Mouse (Mus musculus) CD4-positive, CD25-positive, alpha-beta regulatory T cell, adult 4 months (primary cell): Measurements from ENCODE around the gene Ccdc40. TPM values are rescaled to one million over a fixed set of nuclear protein-coding genes. Genes with fewer than 3 reads are reported as not detected.

Experiments used
- ATAC-seq: one replicate; pipeline ENCODE4 v1.8.0; 2017
- polyA plus RNA-seq, 2 experiments: library from polyadenylated mRNA; unstranded; fragments of 100-300 nt; shearing (Covaris generic); gene quantifications; one replicate each; pipeline ENCODE4 v1.2.1; 2017

The Ccdc40 gene
- polyA plus RNA-seq, 2 experiments from 2014 or later, result 2.9 to 3.6 TPM

DNA sequence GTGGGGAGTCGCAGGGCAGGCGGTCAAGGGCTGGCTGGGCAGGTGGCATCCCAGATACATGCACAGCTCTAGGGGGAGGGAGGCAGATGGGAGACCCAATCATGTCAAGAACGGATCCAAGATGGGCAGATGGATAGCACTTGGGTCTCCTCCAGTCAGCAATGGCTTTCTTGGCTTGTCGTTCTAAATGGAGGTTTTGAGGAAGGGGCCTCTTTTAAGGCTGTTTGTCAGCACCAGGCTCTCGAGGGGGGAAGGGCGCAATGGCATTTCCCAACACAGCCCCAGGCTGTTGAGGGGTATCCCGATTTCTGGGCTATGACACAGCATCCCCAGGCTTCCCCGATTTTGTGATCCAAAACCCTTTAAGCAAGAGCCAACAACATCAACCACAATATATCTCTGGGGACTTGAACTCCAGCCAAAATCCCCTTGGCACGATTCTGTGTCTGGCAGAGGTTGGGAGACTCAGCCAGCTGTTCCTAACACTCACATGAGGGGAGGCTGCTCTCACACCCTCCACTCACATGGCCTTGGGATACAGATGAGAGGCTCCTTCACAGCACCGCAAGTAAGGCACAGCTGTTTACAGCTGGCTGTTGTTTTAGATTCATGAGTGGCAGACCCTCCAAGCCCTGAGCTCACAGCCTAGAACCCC lies 18.9 kb upstream of the Ccdc40 start:
- ATAC-seq, result no peak

DNA sequence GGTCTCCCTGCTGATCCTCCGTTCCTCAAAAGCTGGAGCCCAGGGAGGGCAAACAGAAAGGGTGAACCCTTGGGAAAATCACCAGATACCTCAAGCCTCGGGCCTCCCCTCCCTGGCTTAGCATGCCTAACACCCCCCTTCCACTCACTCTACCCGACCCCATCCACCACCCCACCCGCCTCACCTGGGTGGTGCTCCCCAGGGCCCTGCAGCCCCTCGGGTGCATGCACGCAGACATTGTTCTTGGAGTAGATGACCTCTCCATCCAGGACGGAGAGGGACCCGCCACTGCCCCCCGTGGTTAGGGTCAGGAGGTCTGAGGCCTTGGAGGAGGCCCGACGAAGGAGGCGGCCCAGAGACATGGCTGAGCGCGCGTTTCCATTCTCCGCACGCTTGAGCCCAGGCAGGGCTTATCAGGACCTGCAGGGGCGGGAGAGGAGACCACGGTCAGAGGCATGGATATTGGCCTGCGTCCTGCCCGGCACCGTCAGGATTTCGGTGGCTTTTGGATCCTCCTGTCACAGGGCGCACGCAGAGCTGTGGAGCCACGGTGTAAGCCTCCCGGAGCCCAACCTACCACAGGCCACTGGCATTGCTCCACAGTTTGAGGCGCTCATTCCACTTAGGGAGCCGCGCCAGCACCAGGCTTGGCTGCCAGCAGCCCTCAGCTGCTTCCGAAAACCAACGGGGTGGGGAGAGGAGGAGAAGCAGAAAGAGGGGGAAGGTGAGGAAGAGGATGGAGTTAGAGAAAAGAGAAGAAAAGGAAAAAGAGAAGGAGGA lies 17.9 kb upstream of the Ccdc40 start:
- ATAC-seq, result no peak

DNA sequence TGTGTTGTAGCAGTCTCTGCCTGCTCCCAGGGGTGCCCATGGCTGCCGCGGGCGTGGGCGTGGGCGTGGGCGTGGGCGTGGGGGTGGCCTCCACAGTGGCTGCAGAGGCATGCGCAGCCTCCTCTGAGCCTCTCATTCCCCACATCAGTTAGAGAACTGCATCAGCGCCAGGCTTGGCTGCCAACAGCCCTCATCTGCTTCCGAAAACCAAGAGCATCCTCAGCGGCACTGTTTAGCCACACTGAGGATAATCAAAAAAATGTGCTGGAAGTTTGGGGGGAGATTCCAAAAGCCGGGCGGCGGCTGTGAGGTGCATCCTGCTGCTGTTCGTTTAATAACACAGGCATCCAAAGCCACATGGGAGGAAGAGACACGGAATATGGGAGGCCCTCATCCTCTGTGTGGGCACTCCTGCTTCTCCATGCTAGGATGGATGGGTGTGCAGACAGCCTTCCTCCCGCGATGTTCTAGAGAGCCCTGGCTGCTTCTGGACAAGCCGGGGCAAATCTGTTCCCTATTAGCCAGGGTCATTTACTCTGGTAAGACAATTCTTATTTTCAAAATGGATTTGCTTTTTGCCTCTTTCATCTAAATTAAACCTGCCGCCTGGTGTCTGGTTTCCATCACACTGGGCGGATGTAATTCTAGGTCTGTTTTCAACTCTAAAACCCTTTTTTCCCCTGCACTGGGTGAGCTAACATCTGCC lies 16.6 kb upstream of the Ccdc40 start:
- no peak for ATAC-seq

DNA sequence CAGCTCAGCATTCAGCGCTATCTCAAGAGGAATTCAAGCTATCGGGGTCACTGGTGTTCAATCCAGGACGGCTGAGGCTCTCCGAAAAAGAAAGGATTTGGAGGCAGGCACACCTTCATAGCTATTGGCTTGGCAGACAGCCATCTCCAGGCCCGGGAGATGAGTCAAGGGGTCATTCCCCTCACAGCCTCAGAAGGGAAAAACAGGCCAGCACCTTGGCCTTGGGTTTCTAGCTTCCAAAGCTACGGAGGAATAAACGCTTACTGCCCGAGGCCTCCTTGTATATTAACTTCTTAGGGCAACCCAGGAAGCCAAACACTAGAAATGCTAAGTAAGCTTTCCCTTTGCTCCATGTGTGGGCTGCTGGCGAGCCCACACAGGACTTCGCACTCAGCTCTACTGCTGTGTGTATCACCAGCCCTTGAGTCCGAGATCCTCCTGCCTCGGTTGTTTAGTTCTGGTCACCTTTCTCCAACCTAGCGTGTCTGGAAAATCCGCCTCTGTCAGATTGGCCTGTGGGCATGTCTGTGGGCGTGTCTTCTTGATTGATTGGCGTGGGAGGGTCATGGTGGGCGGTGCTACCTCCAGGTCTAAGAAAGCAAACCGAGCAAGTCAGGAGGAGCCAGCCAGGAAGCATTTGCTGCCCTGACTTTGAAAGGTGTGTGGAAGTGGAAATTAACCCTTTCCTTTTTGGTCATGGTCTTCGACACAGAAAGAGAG lies 15.0 kb upstream of the Ccdc40 start:
- ATAC-seq, result no peak

DNA sequence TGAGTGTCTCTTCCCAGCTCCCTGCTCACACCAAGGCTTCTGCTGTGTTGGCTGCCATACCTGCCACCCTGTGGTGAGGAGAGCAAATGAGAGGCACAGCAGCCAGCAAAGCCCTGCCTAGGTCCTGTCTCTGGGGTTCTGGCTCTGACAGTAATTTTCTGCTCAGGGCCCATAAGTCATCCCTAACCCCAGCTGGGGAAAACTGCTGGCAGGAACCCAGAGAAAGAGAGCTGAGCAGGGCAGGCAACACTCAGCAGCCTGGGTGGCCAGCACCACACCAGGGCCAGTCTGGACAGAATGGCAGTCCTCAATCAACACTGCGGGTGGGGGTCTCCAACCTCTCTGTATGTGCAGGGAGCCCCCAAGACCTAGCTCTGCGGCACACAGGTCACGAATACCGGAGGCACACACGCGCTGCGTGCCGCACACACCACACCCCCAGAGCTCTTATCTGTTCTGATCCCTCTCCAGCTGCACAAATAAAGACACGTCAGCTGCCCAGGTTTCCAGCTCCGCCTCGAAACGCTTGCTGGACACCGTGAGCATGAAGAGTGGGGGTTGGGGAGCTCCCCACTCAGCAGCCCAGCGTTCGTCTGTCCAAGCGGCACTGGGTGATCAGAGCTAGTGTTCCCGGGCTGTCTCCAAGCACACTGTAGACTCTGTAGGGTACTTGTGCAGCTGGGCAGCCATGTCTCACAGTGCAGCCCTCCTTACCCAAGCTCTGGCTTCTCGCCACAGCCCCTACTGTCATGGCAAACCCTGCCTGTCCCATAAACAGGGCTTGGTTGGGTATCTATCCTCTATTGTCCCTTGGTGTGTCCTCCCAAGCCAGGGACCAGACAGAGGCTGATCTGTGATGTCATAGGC lies 13.1 kb upstream of the Ccdc40 start:
- ATAC-seq, result no peak

DNA sequence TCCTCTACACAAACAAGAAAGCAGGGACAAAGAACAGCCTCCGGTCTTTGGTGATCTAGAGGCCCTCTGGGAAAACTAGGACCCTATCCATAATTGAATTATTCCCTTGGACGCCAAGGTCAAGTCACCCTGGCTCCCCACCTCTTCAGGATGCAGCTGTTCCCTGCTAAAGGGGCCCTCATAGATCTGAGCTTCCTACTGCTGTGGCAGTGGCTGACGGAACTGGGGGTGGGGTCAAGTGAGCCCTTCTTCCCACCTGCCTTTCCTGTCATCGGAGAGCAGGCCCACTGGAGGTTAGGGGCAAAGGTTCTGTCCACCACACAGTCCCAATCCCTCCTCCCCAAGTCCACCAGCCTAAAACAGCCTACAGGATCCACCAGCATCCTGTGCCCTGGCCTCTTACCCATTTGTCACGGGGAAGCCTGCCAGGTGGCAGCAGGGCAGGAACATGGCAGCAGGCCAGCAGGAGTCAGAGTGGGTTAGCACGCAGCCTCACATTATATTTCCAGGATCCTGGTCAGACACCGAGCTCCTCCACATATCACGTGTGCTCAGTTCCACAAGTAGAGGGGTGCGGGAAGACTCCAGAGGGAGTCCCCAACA lies 12.4 kb upstream of the Ccdc40 start:
- ATAC-seq, result no peak

DNA sequence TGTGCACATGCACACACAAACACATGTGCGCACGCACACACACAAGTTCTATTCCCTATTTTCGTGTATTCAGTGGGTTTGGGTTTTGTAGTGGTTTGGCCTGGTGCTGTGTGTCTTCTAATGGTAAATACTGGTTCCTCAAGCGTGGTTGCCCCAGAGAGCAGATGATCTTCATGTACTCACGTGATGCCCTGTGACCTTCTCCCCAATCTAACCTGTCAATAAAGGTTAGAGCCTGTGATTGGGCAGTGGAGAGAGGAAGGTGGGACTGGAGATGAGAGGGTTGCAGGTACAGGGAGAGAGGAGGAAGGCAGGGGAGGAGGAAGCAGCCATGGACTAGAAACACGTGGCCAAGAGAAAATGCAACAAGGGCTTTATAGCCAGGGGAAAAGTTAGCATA lies 10.5 kb upstream of the Ccdc40 start:
- no peak for ATAC-seq

DNA sequence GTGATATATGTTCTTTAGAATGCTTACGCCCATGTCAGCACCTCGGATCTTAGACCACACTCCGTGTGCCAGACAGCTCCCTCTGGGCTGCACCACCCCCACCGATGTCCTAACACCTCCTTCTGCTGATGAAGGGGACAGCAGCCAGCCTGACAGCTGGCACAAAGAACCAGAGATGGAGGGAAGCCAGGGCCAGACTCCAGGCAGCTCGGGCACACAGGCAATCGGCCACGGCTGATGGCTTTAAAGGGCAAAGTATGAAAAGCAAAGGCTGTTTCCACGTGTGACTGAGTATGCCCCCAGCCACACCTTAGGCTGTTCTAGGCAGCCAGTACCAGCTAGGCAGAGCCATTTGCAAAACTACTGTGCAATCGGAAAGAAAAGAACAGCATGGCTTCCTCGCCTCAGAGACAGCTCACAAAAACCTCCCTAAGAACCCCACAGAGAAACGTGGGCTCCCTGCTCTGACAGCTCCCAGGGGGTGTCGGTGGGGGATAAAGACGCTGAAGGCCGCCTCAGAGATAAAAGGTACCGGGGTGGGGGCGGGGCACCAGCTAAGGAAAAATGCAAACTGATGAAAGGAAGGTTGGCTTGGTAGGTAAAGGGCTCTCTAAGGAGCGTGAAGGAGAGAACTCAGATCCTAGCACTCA lies 8.4 kb upstream of the Ccdc40 start:
- ATAC-seq, result no peak

DNA sequence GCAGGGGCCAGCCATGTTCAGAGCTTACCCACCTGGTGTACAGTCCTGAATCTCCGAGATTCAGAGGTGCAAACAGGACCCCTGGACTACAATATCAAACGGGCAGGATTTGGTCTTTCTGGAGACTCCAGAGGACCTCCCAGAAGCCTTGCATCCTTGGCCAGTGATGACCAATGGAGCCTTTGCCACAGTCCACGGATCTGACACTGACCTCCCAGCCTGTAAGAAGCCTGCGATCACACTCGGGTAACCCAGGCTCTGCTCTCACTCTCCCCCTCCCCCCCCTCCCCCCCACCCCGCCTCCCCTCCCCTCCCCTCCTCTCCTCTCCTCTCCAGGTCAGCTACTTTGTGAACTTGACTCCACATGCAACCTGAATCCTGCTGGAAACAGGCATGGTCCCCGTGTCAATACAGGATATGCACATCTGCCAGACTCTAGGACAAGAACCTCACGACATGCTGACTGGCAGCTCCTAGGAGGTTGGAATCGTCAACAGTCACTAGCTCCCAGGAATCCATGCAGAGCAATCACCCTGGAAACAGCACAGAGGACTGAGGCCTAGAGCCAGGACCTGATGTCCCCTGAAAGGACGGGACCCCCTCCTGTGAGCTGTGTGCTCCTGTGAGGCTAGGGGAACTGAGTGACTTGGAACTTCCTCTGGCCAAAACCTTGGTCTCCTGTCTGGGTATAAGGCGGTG lies 6.4 kb upstream of the Ccdc40 start:
- ATAC-seq, result no peak

DNA sequence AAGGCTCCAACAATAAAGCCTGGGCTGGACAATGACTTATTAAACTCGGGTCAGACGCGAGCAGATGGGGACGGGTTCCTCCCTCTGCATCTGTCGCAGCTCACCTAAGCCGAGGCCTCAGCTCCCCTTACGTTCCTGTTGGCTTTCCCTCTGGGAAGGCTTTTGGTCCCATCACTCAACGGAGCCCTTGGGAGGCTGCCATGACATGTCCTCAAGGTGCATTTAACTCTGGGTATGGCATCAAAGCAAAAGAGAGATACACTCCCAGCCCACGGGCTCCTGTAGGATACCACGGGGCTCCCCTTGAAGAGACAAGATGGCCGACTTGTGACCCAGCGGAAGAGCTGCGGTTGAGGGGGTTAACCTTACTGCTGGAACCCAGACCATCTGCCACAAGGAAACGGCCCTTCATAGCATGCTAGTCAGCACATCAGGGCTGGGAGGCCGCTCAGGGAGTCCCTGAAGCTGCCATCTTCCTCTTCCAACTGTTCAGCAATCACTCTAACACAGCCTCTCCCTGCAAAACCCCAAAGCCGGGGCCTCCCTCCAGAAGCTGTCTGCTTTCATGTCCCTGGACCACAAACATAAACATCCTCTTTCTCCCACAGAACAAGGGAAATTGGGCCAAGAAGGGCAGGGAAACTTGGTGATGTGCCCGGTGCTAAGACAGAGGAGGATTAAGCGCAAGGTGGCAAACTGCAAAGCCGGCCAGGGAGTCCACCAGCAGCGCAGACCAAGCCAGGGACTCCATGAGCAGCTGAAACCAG lies 5.1 kb upstream of the Ccdc40 start:
- ATAC-seq, result no peak

DNA sequence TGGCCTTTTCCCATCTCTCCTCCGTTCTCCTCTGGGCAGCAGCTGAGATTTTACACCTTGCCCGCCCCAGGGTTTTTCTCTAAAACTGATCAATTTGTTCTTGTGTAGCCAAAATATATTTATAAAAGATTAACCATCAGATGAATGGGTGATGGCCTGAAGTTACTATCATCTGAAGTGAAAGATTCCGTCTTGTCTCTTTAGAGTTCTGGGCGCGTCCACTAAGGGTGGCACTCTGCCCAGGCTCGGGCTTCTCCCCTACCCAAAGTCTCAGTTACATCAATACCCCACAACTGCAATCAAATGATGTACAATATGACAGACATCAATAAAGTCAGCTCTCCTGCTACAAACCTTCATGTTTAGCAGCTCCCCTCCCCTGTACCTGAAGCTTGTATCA lies 3.4 kb upstream of the Ccdc40 start:
- ATAC-seq, result no peak

DNA sequence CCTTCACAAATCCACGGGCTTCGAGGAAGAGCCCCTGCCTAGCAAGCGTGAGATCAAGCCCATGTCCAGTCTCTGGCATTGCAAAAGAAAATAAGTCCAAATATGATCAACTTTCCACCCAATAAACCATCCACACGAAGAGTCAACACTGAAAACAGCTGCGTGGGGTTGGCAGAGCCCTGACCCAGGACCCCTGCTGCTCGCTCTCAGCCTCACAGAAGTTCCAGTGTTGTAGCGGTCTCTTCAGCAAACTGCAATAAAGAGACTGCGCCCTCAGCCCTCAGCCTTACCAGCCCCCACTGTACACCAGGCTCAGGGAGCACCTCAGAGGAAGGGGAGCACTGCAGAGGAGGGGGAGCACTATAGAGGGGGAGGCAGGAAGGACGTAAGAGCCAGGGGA lies 2.7 kb upstream of the Ccdc40 start:
- ATAC-seq, result no peak

DNA sequence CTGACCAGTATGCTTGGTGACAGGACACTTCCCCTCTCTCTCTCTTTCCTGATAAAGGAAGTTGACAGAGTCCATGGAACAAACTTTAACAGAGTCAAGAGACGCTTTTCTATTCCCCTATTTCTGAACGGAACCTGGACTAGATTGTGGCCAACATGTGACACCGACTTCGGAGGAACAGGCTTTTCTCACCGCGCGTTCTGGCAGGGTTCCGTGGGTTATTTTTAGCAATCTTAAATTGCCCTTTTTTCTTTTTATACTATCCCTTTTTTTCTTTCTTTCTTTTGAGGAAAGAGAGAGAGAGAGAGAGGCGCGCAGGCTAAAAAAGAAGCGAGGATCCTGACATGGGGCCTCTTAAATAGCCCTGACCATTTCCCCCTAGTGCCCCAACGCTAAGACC lies 781 bp upstream of the Ccdc40 start:
- no peak for ATAC-seq

DNA sequence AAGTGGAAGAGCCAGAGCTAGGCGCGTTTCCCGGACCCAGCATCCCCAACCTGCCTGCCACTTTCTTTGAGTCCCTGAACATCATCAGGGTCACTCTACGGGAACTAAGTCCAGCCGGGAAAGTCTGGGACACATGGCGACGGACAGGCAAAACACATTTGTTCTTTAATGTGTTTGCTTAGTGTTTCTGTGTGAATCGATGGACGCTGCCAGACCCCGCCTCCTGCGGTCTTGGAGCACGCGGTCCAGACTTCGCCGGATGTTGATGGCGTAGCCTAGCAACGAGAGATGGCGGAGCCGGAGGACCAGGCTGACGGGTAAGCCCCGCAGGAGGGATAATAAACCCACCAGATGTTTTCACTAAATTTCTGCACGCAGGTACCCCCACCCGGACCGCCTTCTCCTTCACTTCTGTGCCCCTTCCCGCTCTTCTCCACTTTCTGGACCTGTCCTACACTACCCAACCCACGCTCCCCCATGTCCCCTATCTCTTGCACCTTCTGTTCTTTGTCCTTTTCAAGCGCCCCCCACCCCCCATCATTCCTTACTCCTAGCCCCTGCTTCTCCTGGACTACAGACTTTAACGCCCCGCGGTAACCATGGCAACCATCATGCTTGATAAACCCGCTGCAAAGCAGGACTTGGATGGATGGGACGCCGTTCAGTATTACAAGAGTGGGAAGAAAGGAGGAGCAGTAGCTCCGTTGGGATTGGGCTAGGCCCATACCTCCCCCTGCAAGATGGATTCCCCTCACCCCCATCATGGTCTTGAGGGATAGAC lies 664 bp downstream of the Ccdc40 start:
- peak; percentile 92 for ATAC-seq

DNA sequence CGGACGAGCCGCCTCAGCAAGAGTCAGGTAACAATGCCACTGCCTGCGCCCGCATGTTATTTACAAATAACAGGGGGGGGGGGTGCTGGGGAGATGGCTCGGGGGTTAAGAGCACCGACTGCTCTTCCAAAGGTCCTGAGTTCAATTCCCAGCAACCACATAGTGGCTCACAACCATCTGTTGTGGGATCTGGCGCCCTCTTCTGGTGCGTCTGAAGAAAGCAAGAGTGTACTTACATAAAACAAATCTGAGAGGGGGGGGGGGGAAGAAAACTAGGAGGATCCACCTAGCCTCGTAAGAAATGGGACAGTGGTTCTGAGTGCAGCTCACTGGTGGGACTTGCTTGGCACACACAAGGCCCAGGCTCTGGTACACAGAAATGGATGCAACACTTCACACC lies 6.4 kb downstream of the Ccdc40 start:
- no peak for ATAC-seq

DNA sequence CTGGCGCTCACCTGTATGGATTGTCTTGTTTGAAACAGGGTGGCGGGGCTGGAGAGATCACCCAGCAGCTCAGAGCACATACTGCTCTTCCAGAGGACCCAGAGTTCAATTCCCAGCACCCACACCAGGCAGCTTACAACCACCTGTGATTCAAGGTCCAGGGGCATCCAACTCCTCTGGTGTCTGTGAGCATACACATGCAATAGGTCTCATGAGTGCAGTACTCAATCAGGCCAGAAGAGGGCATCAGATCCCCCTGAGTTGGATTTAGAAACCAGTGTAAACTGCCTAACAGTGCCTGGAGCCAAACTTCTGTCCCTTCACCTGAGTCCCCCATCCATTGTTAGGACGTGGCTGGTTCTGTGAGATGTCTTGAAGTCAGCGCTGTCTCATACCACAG lies 7.2 kb downstream of the Ccdc40 start:
- ATAC-seq, result no peak

DNA sequence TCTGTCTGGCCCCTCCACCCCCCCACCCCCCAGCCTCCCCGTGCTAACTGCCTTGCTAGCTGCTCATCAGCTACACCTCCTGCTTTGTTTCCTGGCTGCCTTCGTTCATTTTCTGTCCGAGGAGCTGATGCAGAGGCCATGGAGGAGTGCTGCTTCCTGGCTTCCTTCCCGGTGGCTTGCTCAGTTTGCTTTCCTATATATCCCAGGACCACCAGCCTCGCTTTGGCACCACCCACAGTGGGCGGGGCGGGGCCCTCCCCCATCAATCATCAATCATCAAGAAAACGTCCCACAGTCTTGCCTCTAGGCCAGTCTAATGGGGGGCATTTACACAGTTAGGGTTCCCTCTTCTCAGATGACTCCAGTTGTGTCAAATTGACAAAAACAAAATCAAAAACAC lies 8.0 kb downstream of the Ccdc40 start:
- ATAC-seq, result no peak

DNA sequence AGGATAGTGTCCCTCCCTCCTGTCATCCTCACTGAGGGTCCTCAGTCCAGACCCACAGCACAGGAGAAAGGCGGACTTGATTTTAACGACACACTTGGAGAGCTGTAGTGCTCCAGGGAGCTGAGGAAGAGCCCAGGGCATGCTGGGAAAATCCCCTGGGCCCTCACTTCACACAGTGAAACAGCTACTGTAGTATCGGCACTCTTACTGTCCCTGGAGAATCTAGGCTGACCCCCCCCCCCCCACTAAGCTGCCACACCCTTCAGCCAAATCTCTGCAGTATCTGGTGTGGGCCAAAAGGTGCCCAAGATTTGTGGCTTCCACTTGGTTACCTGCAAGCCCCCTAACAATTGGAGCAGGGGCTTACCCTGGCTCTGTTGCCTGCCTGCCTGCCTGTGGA lies 8.6 kb downstream of the Ccdc40 start:
- ATAC-seq, result no peak
